Mouse (Mus musculus): ENCODE data around the gene Gm11559. TPM values are rescaled to one million over a fixed set of nuclear protein-coding genes. Genes with fewer than 3 reads are reported as not detected.

Gene Gm11559
- polyA plus RNA-seq (2015; fragmentation: Illumina TruSeq; extraction: RNeasy Lipid Tissue Mini Kit (QIAGEN cat#74804); ENCODE audit: low read depth, low replicate concordance): not detected

DNA sequence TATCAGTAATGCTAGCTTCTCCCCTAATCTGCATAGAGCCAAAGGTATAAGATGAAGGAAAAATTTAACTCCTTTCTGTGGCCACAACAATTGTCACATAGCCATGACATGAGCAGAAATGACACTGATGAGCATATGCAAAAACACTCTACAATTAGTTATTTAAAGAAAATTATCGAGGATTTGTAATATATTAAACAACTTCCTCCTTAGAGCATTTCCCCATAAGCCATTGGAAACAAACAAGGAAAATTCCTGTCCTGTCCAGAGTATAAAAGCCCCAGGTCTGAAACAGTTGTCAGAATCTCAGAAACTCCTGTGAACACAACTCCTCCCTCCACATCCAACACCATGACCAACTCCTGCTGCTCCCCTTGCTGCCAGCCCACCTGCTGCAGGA, at the start of gene Gm11559:
TSS of gene Gm11559 (plus strand) at position 301 of the 400 bp plus-strand sequence.

DNA sequence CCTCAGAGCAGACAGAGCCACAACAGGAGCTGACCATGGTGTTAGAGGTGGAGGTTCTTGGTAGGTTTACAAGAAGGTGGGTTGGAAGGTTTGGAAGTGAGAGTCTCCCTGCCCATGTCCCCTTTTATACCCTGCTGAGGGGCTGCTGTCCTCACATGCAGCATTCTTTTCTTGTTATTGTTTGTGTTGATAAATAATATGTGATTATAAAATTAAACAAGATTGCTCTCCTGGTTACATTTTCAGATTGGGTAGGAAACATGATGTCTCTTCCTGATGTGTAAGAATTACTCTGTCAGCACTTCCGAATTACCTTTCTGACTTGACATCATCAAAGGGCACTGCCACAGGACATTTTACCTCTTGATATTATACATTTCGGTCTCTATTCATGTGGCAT, 48.7 kb upstream of the Gm11559 start, which contains the start of gene Gm11564:
TSS of gene Gm11564 (minus strand) at position 101 of the 400 bp plus-strand sequence.

DNA sequence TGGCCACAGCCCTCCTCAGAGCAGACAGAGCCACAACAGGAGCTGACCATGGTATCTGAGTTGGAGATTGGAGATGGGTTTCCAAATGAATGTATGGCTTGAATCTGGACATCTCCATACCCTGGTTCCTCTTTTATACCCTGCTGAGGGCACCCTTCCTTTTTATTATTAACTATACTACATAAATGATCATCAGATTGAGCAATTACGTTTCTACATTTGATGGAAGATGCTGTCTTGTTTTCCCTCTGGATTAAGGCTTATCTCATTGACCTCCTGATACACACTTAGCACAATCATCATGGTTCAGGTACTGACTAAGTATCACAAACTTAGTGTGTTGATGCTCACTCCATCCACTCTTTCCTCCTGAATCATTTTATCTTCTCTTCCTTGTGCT, 26.3 kb upstream of the Gm11559 start, which contains the start of gene 2300003K06Rik:
TSS of gene 2300003K06Rik (minus strand) at position 101 of the 400 bp plus-strand sequence.

DNA sequence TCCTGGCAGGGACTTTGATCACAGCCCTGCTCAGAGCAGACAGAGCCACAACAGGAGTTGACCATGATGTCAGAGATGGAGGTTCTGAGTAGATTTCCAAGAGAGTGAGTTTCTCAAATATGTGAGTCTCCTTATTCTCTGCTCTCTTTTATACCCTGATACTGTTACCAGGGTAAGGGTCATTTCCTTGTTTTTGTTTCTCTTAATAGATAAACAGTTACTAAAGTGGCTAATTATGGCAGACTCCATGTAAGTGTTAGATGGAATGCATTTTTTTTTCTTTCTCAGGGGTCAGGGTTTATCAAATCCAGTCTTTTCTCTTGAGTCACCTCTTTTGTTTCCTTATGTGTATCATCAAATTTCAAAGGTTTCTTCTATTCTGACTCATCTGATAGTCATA, 12.8 kb upstream of the Gm11559 start, which contains the start of gene Krtap4-16:
TSS of gene Krtap4-16 (minus strand) at position 101 of the 400 bp plus-strand sequence.

DNA sequence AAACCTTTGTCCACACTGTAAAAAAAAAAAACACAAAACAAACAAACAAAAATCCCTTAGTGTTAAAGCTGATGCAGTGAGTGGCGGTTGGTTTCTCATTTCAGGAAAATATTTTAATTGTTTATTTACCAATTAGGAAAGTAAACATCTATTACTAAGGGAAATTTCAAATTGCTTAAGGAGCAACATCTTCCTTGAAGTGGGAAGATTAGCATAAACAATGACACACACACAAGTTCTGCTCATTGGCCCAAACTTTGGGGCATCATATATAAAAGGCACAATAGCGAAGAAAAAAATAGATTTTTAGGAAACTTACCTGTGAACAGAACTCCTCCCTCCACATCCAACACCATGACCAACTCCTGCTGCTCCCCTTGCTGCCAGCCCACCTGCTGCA, 6.7 kb upstream of the Gm11559 start, which contains the start of gene Gm11568:
TSS of gene Gm11568 (plus strand) at position 301 of the 400 bp plus-strand sequence.

DNA sequence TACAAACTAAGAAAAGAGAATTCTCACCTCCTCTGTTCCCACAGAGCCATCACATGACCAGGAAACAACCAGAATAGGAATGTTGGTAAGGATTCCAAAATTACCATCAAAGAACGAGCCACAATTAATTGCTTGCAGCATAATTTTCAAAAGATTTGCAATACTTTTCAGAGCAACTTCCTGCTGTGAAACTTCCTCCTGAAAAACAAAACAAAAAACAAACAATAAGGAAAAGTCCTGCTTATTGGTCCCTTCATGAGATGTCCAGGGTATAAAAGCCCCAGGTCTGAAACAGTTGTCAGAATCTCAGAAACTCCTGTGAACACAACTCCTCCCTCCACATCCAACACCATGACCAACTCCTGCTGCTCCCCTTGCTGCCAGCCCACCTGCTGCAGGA, 8.8 kb downstream of the Gm11559 start, which contains the start of gene Krtap9-1:
TSS of gene Krtap9-1 (plus strand) at position 301 of the 400 bp plus-strand sequence.

DNA sequence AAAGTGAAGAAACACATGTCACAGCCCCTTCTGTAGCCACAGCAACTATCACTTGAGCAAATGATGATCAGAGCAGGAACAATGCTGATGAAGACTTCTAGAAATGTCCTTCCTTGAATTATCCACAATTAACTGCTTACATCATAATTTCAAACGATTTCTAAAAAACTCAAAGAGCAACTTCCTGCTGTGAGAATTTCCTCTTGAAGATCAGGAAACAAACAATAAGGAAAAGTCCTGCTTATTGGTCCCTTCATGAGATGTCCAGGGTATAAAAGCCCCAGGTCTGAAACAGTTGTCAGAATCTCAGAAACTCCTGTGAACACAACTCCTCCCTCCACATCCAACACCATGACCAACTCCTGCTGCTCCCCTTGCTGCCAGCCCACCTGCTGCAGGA, 14.6 kb downstream of the Gm11559 start, which contains the start of gene Gm11567:
TSS of gene Gm11567 (plus strand) at position 301 of the 400 bp plus-strand sequence.

DNA sequence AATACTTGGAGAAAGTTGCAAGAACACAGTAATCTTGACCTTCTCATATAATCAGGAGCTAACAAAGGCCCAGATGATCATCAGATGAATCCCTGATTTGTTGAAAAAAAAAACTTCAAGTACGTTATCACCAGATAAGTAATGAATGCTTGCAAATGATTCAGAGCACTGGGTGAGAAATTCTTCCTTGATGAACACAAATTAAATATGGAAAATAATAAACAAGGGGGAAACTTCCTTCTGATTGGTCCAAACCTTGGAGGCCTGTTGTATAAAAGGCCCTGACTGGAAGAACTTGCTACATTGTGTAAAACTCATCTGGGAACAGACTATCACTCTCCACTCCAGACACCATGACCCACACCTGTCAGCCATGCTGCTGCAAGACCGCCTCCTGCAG, 43.3 kb downstream of the Gm11559 start, which contains the start of gene Krtap31-1:
TSS of gene Krtap31-1 (plus strand) at position 301 of the 400 bp plus-strand sequence.

DNA sequence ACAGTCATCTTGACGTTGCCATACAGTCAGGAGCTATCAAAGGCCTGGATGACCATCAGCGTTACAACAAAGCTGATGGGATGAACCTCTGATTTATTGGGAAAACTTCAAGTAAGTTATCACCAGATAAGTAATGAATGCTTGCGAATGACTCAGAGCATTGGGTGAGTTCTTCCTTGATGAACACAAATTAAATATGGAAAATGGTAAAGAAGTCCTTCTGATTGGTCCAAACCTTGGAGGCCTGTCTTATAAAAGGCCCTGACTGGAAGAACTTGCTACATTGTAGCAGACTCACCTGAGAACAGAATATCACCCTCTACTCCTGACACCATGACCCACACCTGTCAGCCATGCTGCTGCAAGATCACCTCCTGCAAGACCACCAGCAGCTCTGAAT, 50.2 kb downstream of the Gm11559 start, which contains the start of gene Gm11565:
TSS of gene Gm11565 (plus strand) at position 301 of the 400 bp plus-strand sequence.

Other genes starting within 250 kb of the Gm11559 start
- not detected for gene Krtap2-4, start 249.6 kb upstream of the Gm11559 start, polyA plus RNA-seq (2015; fragmentation: Illumina TruSeq; extraction: RNeasy Lipid Tissue Mini Kit (QIAGEN cat#74804); ENCODE audit: low read depth, low replicate concordance)
- gene Gm11562, start 244.0 kb upstream of the Gm11559 start, polyA plus RNA-seq (2015; fragmentation: Illumina TruSeq; extraction: RNeasy Lipid Tissue Mini Kit (QIAGEN cat#74804); ENCODE audit: low read depth, low replicate concordance): not detected
- gene Krtap4-1, start 236.2 kb upstream of the Gm11559 start, polyA plus RNA-seq (2015; fragmentation: Illumina TruSeq; extraction: RNeasy Lipid Tissue Mini Kit (QIAGEN cat#74804); ENCODE audit: low read depth, low replicate concordance): not detected
- not detected for gene Krtap4-2, start 229.4 kb upstream of the Gm11559 start, polyA plus RNA-seq (2015; fragmentation: Illumina TruSeq; extraction: RNeasy Lipid Tissue Mini Kit (QIAGEN cat#74804); ENCODE audit: low read depth, low replicate concordance)
- not detected for gene Krtap4-7, start 220.4 kb upstream of the Gm11559 start, polyA plus RNA-seq (2015; fragmentation: Illumina TruSeq; extraction: RNeasy Lipid Tissue Mini Kit (QIAGEN cat#74804); ENCODE audit: low read depth, low replicate concordance)
- not detected for gene Gm11555, start 214.2 kb upstream of the Gm11559 start, polyA plus RNA-seq (2015; fragmentation: Illumina TruSeq; extraction: RNeasy Lipid Tissue Mini Kit (QIAGEN cat#74804); ENCODE audit: low read depth, low replicate concordance)
- gene Gm11563, start 205.5 kb upstream of the Gm11559 start, polyA plus RNA-seq (2015; fragmentation: Illumina TruSeq; extraction: RNeasy Lipid Tissue Mini Kit (QIAGEN cat#74804); ENCODE audit: low read depth, low replicate concordance): not detected
- gene Krtap4-6, start 198.5 kb upstream of the Gm11559 start, polyA plus RNA-seq (2015; fragmentation: Illumina TruSeq; extraction: RNeasy Lipid Tissue Mini Kit (QIAGEN cat#74804); ENCODE audit: low read depth, low replicate concordance): not detected
- gene Gm14190, start 173.7 kb upstream of the Gm11559 start, polyA plus RNA-seq (2015; fragmentation: Illumina TruSeq; extraction: RNeasy Lipid Tissue Mini Kit (QIAGEN cat#74804); ENCODE audit: low read depth, low replicate concordance): not detected
- gene Gm14180, start 130.2 kb upstream of the Gm11559 start, polyA plus RNA-seq (2015; fragmentation: Illumina TruSeq; extraction: RNeasy Lipid Tissue Mini Kit (QIAGEN cat#74804); ENCODE audit: low read depth, low replicate concordance): not detected
- gene Gm11595, start 91.6 kb upstream of the Gm11559 start, polyA plus RNA-seq (2015; fragmentation: Illumina TruSeq; extraction: RNeasy Lipid Tissue Mini Kit (QIAGEN cat#74804); ENCODE audit: low read depth, low replicate concordance): not detected
- gene Krtap4-8, start 83.8 kb upstream of the Gm11559 start, polyA plus RNA-seq (2015; fragmentation: Illumina TruSeq; extraction: RNeasy Lipid Tissue Mini Kit (QIAGEN cat#74804); ENCODE audit: low read depth, low replicate concordance): not detected
- not detected for gene Krtap4-9, start 79.3 kb upstream of the Gm11559 start, polyA plus RNA-seq (2015; fragmentation: Illumina TruSeq; extraction: RNeasy Lipid Tissue Mini Kit (QIAGEN cat#74804); ENCODE audit: low read depth, low replicate concordance)
- not detected for gene Gm11596, start 71.0 kb upstream of the Gm11559 start, polyA plus RNA-seq (2015; fragmentation: Illumina TruSeq; extraction: RNeasy Lipid Tissue Mini Kit (QIAGEN cat#74804); ENCODE audit: low read depth, low replicate concordance)
- not detected for gene Gm11569, start 65.5 kb upstream of the Gm11559 start, polyA plus RNA-seq (2015; fragmentation: Illumina TruSeq; extraction: RNeasy Lipid Tissue Mini Kit (QIAGEN cat#74804); ENCODE audit: low read depth, low replicate concordance)
- gene Gm11554, start 60.0 kb upstream of the Gm11559 start, polyA plus RNA-seq (2015; fragmentation: Illumina TruSeq; extraction: RNeasy Lipid Tissue Mini Kit (QIAGEN cat#74804); ENCODE audit: low read depth, low replicate concordance): not detected
- not detected for gene Krtap4-13, start 54.6 kb upstream of the Gm11559 start, polyA plus RNA-seq (2015; fragmentation: Illumina TruSeq; extraction: RNeasy Lipid Tissue Mini Kit (QIAGEN cat#74804); ENCODE audit: low read depth, low replicate concordance)
- gene Gm11564, start 48.8 kb upstream of the Gm11559 start, polyA plus RNA-seq (2015; fragmentation: Illumina TruSeq; extraction: RNeasy Lipid Tissue Mini Kit (QIAGEN cat#74804); ENCODE audit: low read depth, low replicate concordance): not detected
- not detected for gene 2300003K06Rik, start 26.4 kb upstream of the Gm11559 start, polyA plus RNA-seq (2015; fragmentation: Illumina TruSeq; extraction: RNeasy Lipid Tissue Mini Kit (QIAGEN cat#74804); ENCODE audit: low read depth, low replicate concordance)
- not detected for gene Krtap4-16, start 12.9 kb upstream of the Gm11559 start, polyA plus RNA-seq (2015; fragmentation: Illumina TruSeq; extraction: RNeasy Lipid Tissue Mini Kit (QIAGEN cat#74804); ENCODE audit: low read depth, low replicate concordance)
- not detected for gene Gm11568, start 6.6 kb upstream of the Gm11559 start, polyA plus RNA-seq (2015; fragmentation: Illumina TruSeq; extraction: RNeasy Lipid Tissue Mini Kit (QIAGEN cat#74804); ENCODE audit: low read depth, low replicate concordance)
- not detected for gene Krtap9-1, start 8.9 kb downstream of the Gm11559 start, polyA plus RNA-seq (2015; fragmentation: Illumina TruSeq; extraction: RNeasy Lipid Tissue Mini Kit (QIAGEN cat#74804); ENCODE audit: low read depth, low replicate concordance)
- not detected for gene Gm11567, start 14.7 kb downstream of the Gm11559 start, polyA plus RNA-seq (2015; fragmentation: Illumina TruSeq; extraction: RNeasy Lipid Tissue Mini Kit (QIAGEN cat#74804); ENCODE audit: low read depth, low replicate concordance)
- gene Krtap31-1, start 43.4 kb downstream of the Gm11559 start, polyA plus RNA-seq (2015; fragmentation: Illumina TruSeq; extraction: RNeasy Lipid Tissue Mini Kit (QIAGEN cat#74804); ENCODE audit: low read depth, low replicate concordance): not detected
- not detected for gene Gm11565, start 50.3 kb downstream of the Gm11559 start, polyA plus RNA-seq (2015; fragmentation: Illumina TruSeq; extraction: RNeasy Lipid Tissue Mini Kit (QIAGEN cat#74804); ENCODE audit: low read depth, low replicate concordance)
- gene Krtap31-2, start 71.8 kb downstream of the Gm11559 start, polyA plus RNA-seq (2015; fragmentation: Illumina TruSeq; extraction: RNeasy Lipid Tissue Mini Kit (QIAGEN cat#74804); ENCODE audit: low read depth, low replicate concordance): not detected
- not detected for gene Krtap9-5, start 84.0 kb downstream of the Gm11559 start, polyA plus RNA-seq (2015; fragmentation: Illumina TruSeq; extraction: RNeasy Lipid Tissue Mini Kit (QIAGEN cat#74804); ENCODE audit: low read depth, low replicate concordance)
- not detected for gene Krtap29-1, start 114.6 kb downstream of the Gm11559 start, polyA plus RNA-seq (2015; fragmentation: Illumina TruSeq; extraction: RNeasy Lipid Tissue Mini Kit (QIAGEN cat#74804); ENCODE audit: low read depth, low replicate concordance)
- gene Krtap16-1, start 122.1 kb downstream of the Gm11559 start, polyA plus RNA-seq (2015; fragmentation: Illumina TruSeq; extraction: RNeasy Lipid Tissue Mini Kit (QIAGEN cat#74804); ENCODE audit: low read depth, low replicate concordance): not detected
- not detected for gene Krtap17-1, start 129.5 kb downstream of the Gm11559 start, polyA plus RNA-seq (2015; fragmentation: Illumina TruSeq; extraction: RNeasy Lipid Tissue Mini Kit (QIAGEN cat#74804); ENCODE audit: low read depth, low replicate concordance)
- gene Krt33a, start 151.7 kb downstream of the Gm11559 start, polyA plus RNA-seq (2015; fragmentation: Illumina TruSeq; extraction: RNeasy Lipid Tissue Mini Kit (QIAGEN cat#74804); ENCODE audit: low read depth, low replicate concordance): not detected
- not detected for gene Krt33b, start 165.4 kb downstream of the Gm11559 start, polyA plus RNA-seq (2015; fragmentation: Illumina TruSeq; extraction: RNeasy Lipid Tissue Mini Kit (QIAGEN cat#74804); ENCODE audit: low read depth, low replicate concordance)
- not detected for gene Krt34, start 177.1 kb downstream of the Gm11559 start, polyA plus RNA-seq (2015; fragmentation: Illumina TruSeq; extraction: RNeasy Lipid Tissue Mini Kit (QIAGEN cat#74804); ENCODE audit: low read depth, low replicate concordance)
- gene Krt31, start 186.1 kb downstream of the Gm11559 start, polyA plus RNA-seq (2015; fragmentation: Illumina TruSeq; extraction: RNeasy Lipid Tissue Mini Kit (QIAGEN cat#74804); ENCODE audit: low read depth, low replicate concordance): not detected
- not detected for gene Krt32, start 223.8 kb downstream of the Gm11559 start, polyA plus RNA-seq (2015; fragmentation: Illumina TruSeq; extraction: RNeasy Lipid Tissue Mini Kit (QIAGEN cat#74804); ENCODE audit: low read depth, low replicate concordance)
- not detected for gene Krt35, start 231.8 kb downstream of the Gm11559 start, polyA plus RNA-seq (2015; fragmentation: Illumina TruSeq; extraction: RNeasy Lipid Tissue Mini Kit (QIAGEN cat#74804); ENCODE audit: low read depth, low replicate concordance)
- not detected for gene Krt36, start 241.2 kb downstream of the Gm11559 start, polyA plus RNA-seq (2015; fragmentation: Illumina TruSeq; extraction: RNeasy Lipid Tissue Mini Kit (QIAGEN cat#74804); ENCODE audit: low read depth, low replicate concordance)